Mouse (Mus musculus): ENCODE results near the gene Zfp36l2. TPM values are rescaled to one million over a fixed set of nuclear protein-coding genes. Genes with fewer than 3 reads are reported as not detected.

Gene Zfp36l2
- polyA plus RNA-seq, 1 experiment: 171 TPM

GRCm38 (mm10) chr17:84217696-84218095 is 29.9 kb upstream of the Zfp36l2 start:
- Histone ChIP-seq H3K4me3 (ENCODE audit: insufficient read depth, low read length) (no peak overlapping the region), H3K4me1 (ENCODE audit: control insufficient read depth, insufficient read depth, low read length) (peaks cover 4% of the 10 kb centered on the region)
- no peak for TF ChIP-seq CTCF (IDR thresholded peaks at IDR 0.05; ENCODE audit: borderline replicate concordance, insufficient read depth, low read length)
- TF ChIP-seq POLR2A (IDR thresholded peaks at IDR 0.05; ENCODE audit: low read depth, low read length): no peak

GRCm38 (mm10) chr17:84215264-84215960 is 27.7 kb upstream of the Zfp36l2 start:
- no peak for TF ChIP-seq POLR2A (IDR thresholded peaks at IDR 0.05; ENCODE audit: low read depth, low read length)
- TF ChIP-seq CTCF (IDR thresholded peaks at IDR 0.05; ENCODE audit: borderline replicate concordance, insufficient read depth, low read length): no peak
- Histone ChIP-seq H3K27ac (ENCODE audit: insufficient read depth, low read length) (no peak overlapping the region), H3K4me3 (ENCODE audit: insufficient read depth, low read length) (no peak overlapping the region), H3K4me1 (ENCODE audit: control insufficient read depth, insufficient read depth, low read length) (peaks cover 4% of the 10 kb centered on the region)

More at GRCm38 (mm10) chr17:84217696-84218095, 29.9 kb upstream of the Zfp36l2 start:
- no peak overlapping the region for H3K27ac ChIP-seq (ENCODE audit: insufficient read depth, low read length)

- Histone ChIP-seq H3K4me3 (ENCODE audit: insufficient read depth, low read length) (no peak overlapping the region), H3K4me1 (ENCODE audit: control insufficient read depth, insufficient read depth, low read length) (peaks cover 4% of the 10 kb centered on the region), H3K27ac (ENCODE audit: insufficient read depth, low read length) (no peak overlapping the region)
- no peak for TF ChIP-seq CTCF (IDR thresholded peaks at IDR 0.05; ENCODE audit: borderline replicate concordance, insufficient read depth, low read length)
- no peak for TF ChIP-seq POLR2A (IDR thresholded peaks at IDR 0.05; ENCODE audit: low read depth, low read length)
Observed at GRCm38 (mm10) chr17:84213464-84213863, 25.7 kb upstream of the Zfp36l2 start.

- TF ChIP-seq CTCF (IDR thresholded peaks at IDR 0.05; ENCODE audit: borderline replicate concordance, insufficient read depth, low read length) (no peak), POLR2A (IDR thresholded peaks at IDR 0.05; ENCODE audit: low read depth, low read length) (no peak)
- no peak overlapping the region for H3K4me3 ChIP-seq (ENCODE audit: insufficient read depth, low read length)
- no peaks in the 10 kb centered on the region for H3K4me1 ChIP-seq (ENCODE audit: control insufficient read depth, insufficient read depth, low read length)
- H3K27ac ChIP-seq (ENCODE audit: insufficient read depth, low read length): no peak overlapping the region
Observed at GRCm38 (mm10) chr17:84207611-84208010, 19.9 kb upstream of the Zfp36l2 start.

GRCm38 (mm10) chr17:84206239-84206638 is 18.5 kb upstream of the Zfp36l2 start:
- H3K4me1 ChIP-seq (ENCODE audit: control insufficient read depth, insufficient read depth, low read length): no peaks in the 10 kb centered on the region
- no peak overlapping the region for H3K4me3 ChIP-seq (ENCODE audit: insufficient read depth, low read length)
- TF ChIP-seq POLR2A (IDR thresholded peaks at IDR 0.05; ENCODE audit: low read depth, low read length) (no peak), CTCF (IDR thresholded peaks at IDR 0.05; ENCODE audit: borderline replicate concordance, insufficient read depth, low read length) (no peak)
- no peak overlapping the region for H3K27ac ChIP-seq (ENCODE audit: insufficient read depth, low read length)

GRCm38 (mm10) chr17:84204962-84205361 is 17.2 kb upstream of the Zfp36l2 start:
- H3K4me3 ChIP-seq (ENCODE audit: insufficient read depth, low read length): no peak overlapping the region
- H3K27ac ChIP-seq (ENCODE audit: insufficient read depth, low read length): no peak overlapping the region
- H3K4me1 ChIP-seq (ENCODE audit: control insufficient read depth, insufficient read depth, low read length): no peaks in the 10 kb centered on the region
- TF ChIP-seq CTCF (IDR thresholded peaks at IDR 0.05; ENCODE audit: borderline replicate concordance, insufficient read depth, low read length) (no peak), POLR2A (IDR thresholded peaks at IDR 0.05; ENCODE audit: low read depth, low read length) (no peak)

GRCm38 (mm10) chr17:84203340-84203739 is 15.6 kb upstream of the Zfp36l2 start:
- H3K4me1 ChIP-seq (ENCODE audit: control insufficient read depth, insufficient read depth, low read length): no peaks in the 10 kb centered on the region
- no peak overlapping the region for H3K4me3 ChIP-seq (ENCODE audit: insufficient read depth, low read length)
- TF ChIP-seq CTCF (IDR thresholded peaks at IDR 0.05; ENCODE audit: borderline replicate concordance, insufficient read depth, low read length) (no peak), POLR2A (IDR thresholded peaks at IDR 0.05; ENCODE audit: low read depth, low read length) (no peak)
- H3K27ac ChIP-seq (ENCODE audit: insufficient read depth, low read length): no peak overlapping the region

GRCm38 (mm10) chr17:84201183-84201582 is 13.4 kb upstream of the Zfp36l2 start:
- TF ChIP-seq POLR2A (IDR thresholded peaks at IDR 0.05; ENCODE audit: low read depth, low read length): no peak
- no peak for TF ChIP-seq CTCF (IDR thresholded peaks at IDR 0.05; ENCODE audit: borderline replicate concordance, insufficient read depth, low read length)
- H3K4me1 ChIP-seq (ENCODE audit: control insufficient read depth, insufficient read depth, low read length): peaks cover 3% of the 10 kb centered on the region; the same call in 1 of the 2 replicates
- no peak overlapping the region for H3K27ac ChIP-seq (ENCODE audit: insufficient read depth, low read length)
- H3K4me3 ChIP-seq (ENCODE audit: insufficient read depth, low read length): no peak overlapping the region

GRCm38 (mm10) chr17:84197912-84198344 is 10.2 kb upstream of the Zfp36l2 start:
- TF ChIP-seq POLR2A (IDR thresholded peaks at IDR 0.05; ENCODE audit: low read depth, low read length) (no peak), CTCF (IDR thresholded peaks at IDR 0.05; ENCODE audit: borderline replicate concordance, insufficient read depth, low read length) (no peak)
- Histone ChIP-seq H3K27ac (ENCODE audit: insufficient read depth, low read length) (no peak overlapping the region), H3K4me1 (ENCODE audit: control insufficient read depth, insufficient read depth, low read length) (peaks cover 8% of the 10 kb centered on the region; the same call in 1 of the 2 replicates)

GRCm38 (mm10) chr17:84196329-84196728 is 8.6 kb upstream of the Zfp36l2 start:
- peaks cover 8% of the 10 kb centered on the region; the same call in 1 of the 2 replicates for H3K4me1 ChIP-seq (ENCODE audit: control insufficient read depth, insufficient read depth, low read length)
- H3K4me3 ChIP-seq (ENCODE audit: insufficient read depth, low read length): no peak overlapping the region
- TF ChIP-seq POLR2A (IDR thresholded peaks at IDR 0.05; ENCODE audit: low read depth, low read length): no peak
- no peak for TF ChIP-seq CTCF (IDR thresholded peaks at IDR 0.05; ENCODE audit: borderline replicate concordance, insufficient read depth, low read length)
- no peak overlapping the region for H3K27ac ChIP-seq (ENCODE audit: insufficient read depth, low read length)

More at GRCm38 (mm10) chr17:84197912-84198344, 10.2 kb upstream of the Zfp36l2 start:
- no peak overlapping the region for H3K4me3 ChIP-seq (ENCODE audit: insufficient read depth, low read length)

Data from embryonic fibroblast, embryonic 13.5 days (primary cell).